Mouse (Mus musculus): ENCODE results near the gene Dctn1. TPM values are rescaled to one million over a fixed set of nuclear protein-coding genes. Genes with fewer than 3 reads are reported as not detected.

Gene Dctn1
- total and polyA plus RNA-seq, 2 experiments from 2014 or later, result 126 to 152 TPM

DNA sequence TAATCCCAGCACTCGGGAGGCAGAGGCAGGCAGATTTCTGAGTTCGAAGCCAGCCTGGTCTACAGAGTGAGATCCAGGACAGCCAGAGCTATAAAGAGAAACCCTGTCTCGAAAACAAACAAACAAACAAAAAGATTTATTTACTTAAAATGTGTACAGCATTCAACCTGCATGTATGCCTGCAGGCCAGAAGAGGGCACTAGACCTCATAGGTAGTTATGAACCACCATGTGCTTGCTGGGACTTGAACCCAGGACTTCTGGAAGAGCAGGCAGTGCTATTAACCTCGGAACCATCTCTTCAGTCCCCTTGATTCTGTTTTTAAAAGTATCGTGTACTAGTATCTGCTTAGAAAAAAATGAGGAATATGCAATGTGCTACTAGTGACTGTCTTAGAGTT lies 38.3 kb upstream of the Dctn1 start:
- Histone ChIP-seq H3K27me3 (ENCODE audit: insufficient read depth, low read length) (no peaks in the 10 kb centered on the region), H3K4me2 (ENCODE audit: low read depth) (no peak overlapping the region), H3K27ac (ENCODE audit: low read depth, low read length) (no peak overlapping the region), H3K4me3 (ENCODE audit: low read depth, low read length) (no peak overlapping the region), H3K9me3 (ENCODE audit: low read length) (no peaks in the 10 kb centered on the region), H3K4me1 (ENCODE audit: insufficient read depth) (peaks cover 10% of the 10 kb centered on the region), H3K9ac (no peak overlapping the region), H3K36me3 (ENCODE audit: insufficient read depth) (no peaks in the 10 kb centered on the region)
- DNase-seq, result no peak
- 94% methylated on average over 5 of the region's 5 CpGs for WGBS
- no peak for ATAC-seq
- TF ChIP-seq CTCF (IDR thresholded peaks at IDR 0.05; ENCODE audit: low read depth), result peak; percentile 23

DNA sequence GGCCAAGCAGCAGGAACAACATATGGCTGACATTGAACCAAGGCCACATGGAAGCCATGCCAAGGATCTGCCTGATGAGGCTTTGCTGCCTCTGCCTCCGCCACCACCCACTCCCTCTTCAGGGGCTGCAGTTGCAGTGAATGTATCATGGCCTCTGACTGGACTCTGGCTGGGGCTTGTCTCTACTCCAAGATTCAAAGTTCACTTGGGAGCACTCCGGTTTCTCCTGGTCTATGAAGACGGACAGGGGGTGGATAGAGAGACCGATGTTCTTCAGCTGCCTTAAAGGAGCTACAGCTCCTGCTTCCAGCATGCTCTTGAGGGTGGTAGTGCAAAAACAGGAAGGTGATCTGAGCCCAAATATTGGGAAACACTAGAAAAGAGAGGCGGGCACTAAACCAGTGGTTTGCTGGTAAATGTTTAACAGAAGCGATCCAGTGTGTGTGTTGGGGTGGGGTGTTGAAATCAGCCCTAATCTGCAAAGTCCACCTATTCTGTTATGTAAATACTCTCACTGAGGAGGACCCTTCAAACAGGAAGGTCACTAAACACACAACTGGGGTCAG lies 34.2 kb upstream of the Dctn1 start:
- no peak overlapping the region for H3K27ac ChIP-seq (ENCODE audit: low read depth, low read length)
- DNase-seq (no peak), ATAC-seq (no peak)
- H3K4me1 ChIP-seq (ENCODE audit: insufficient read depth), result no peaks in the 10 kb centered on the region
- 75% methylated on average over 6 of the region's 6 CpGs for WGBS
- TF ChIP-seq CTCF (IDR thresholded peaks at IDR 0.05; ENCODE audit: low read depth), result no peak
- no peak overlapping the region for H3K4me3 ChIP-seq (ENCODE audit: low read depth, low read length)
- H3K9me3 ChIP-seq (ENCODE audit: low read length), result no peaks in the 10 kb centered on the region
- H3K36me3 ChIP-seq (ENCODE audit: insufficient read depth), result no peaks in the 10 kb centered on the region
- H3K9ac ChIP-seq, result no peak overlapping the region
- H3K27me3 ChIP-seq (ENCODE audit: insufficient read depth, low read length), result peaks cover 10% of the 10 kb centered on the region; the same call in 1 of the 2 replicates
- H3K4me2 ChIP-seq (ENCODE audit: low read depth), result no peak overlapping the region

DNA sequence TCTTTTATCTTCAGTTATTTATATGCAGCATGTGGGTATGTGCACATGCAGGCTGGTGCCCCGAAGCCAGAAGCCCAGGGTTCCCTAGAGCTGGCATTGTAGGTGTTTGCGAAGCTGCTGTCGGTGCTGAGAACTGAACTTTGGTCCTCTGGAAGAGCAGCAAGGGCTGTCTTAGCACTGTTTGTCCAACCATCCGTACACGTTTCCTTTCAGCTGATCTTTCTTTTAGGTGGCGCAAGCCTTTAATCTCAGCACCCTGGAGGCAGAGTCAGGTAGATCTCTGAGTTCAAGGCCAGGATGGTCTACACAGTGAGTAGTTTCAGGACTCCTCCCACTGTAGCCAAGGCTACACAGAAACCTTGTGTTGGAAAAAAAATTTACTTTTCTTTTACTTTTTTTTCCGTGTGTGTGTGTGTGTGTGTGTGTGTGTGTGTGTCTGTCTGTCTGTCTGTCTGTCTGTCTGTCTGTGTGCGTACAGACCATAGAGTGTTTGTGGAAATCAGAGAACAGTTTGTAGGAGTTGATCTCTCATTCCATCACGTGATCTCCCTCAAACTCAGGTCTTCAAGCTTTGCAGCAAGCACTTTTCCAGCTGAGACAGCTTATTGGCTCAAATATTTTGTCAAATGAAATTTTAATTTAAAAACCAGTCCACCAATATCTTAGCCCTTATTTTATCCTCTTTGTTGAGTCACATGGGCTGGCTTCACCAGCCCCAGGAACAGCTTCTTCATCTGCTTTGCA lies 33.4 kb upstream of the Dctn1 start:
- no peak for ATAC-seq
- Histone ChIP-seq H3K27me3 (ENCODE audit: insufficient read depth, low read length) (peaks cover 10% of the 10 kb centered on the region; the same call in 1 of the 2 replicates), H3K9me3 (ENCODE audit: low read length) (no peaks in the 10 kb centered on the region), H3K4me3 (ENCODE audit: low read depth, low read length) (no peak overlapping the region), H3K27ac (ENCODE audit: low read depth, low read length) (no peak overlapping the region), H3K4me1 (ENCODE audit: insufficient read depth) (no peaks in the 10 kb centered on the region), H3K4me2 (ENCODE audit: low read depth) (no peak overlapping the region), H3K36me3 (ENCODE audit: insufficient read depth) (no peaks in the 10 kb centered on the region), H3K9ac (no peak overlapping the region)
- 86% methylated on average over 9 of the region's 9 CpGs for WGBS
- DNase-seq, result no peak
- no peak for TF ChIP-seq CTCF (IDR thresholded peaks at IDR 0.05; ENCODE audit: low read depth)

DNA sequence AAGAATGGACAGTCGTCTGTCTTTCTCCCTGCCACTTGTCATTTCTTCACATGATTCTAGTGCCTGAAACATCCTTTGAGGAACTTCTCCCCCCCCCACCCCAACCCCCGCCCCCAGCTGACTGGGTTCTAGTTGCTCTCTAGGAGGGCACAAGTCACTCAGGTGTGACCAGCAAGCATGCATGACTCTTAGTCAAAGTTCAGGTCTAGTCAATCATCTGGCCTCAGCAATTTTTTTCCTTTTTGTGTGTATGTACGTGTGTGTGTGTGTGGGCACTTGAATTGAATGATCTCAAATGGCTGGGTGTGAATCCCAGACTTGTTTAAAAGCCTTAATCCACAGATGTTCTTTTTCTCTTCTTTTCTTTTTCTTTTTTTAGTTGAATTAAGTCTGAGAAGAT lies 31.5 kb upstream of the Dctn1 start:
- H3K27me3 ChIP-seq (ENCODE audit: insufficient read depth, low read length), result peaks cover 10% of the 10 kb centered on the region; the same call in 1 of the 2 replicates
- H3K4me1 ChIP-seq (ENCODE audit: insufficient read depth), result no peaks in the 10 kb centered on the region
- ATAC-seq, result no peak
- H3K36me3 ChIP-seq (ENCODE audit: insufficient read depth), result no peaks in the 10 kb centered on the region
- no peak overlapping the region for H3K9ac ChIP-seq
- no peak overlapping the region for H3K4me2 ChIP-seq (ENCODE audit: low read depth)
- H3K27ac ChIP-seq (ENCODE audit: low read depth, low read length), result no peak overlapping the region
- 68% methylated on average over 3 of the region's 3 CpGs for WGBS
- H3K4me3 ChIP-seq (ENCODE audit: low read depth, low read length), result no peak overlapping the region
- no peak for DNase-seq
- H3K9me3 ChIP-seq (ENCODE audit: low read length), result no peaks in the 10 kb centered on the region
- TF ChIP-seq CTCF (IDR thresholded peaks at IDR 0.05; ENCODE audit: low read depth), result no peak

DNA sequence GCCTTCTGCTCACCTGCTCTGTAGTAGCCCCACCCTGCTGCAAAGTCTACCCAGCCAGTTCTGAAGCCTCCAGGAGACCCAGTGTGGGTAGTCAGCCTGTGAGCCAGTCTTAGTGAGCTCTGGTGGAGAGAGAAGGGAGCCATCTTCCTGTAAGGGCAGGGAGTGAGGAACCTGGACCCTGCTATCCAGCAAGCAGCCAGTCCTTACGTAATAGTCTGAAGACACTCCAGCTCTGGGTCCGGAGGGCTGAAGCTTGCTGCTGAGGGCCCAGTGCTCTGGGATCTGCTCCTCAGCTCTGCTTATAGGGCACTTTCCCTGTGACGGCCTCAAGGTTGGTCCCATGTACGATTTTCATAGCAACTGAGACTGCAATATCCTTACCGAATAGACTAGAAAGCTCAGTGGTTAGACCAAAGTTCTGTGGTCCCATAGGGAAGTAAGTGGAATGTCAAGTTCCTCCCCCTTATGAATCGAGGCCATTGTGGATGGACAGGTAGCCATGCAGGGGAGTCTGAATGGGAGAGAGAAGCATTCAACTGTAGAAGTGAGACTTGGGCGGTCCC lies 30.7 kb upstream of the Dctn1 start, which contains the start of gene Rtkn:
Rtkn (plus strand) TSS at position 513 of the 563 bp plus-strand sequence.
- no peaks in the 10 kb centered on the region for H3K4me1 ChIP-seq (ENCODE audit: insufficient read depth)
- no peaks in the 10 kb centered on the region for H3K36me3 ChIP-seq (ENCODE audit: insufficient read depth)
- peaks cover 10% of the 10 kb centered on the region; the same call in 1 of the 2 replicates for H3K27me3 ChIP-seq (ENCODE audit: insufficient read depth, low read length)
- H3K4me3 ChIP-seq (ENCODE audit: low read depth, low read length), result no peak within 1 kb of the TSS
- H3K27ac ChIP-seq (ENCODE audit: low read depth, low read length), result no peak within 1 kb of the TSS
- peak within 1 kb of the TSS; percentile 48 for H3K4me2 ChIP-seq (ENCODE audit: low read depth)
- 60% methylated on average over 7 of the region's 7 CpGs for WGBS
- no peak within 1 kb of the TSS for H3K9ac ChIP-seq
- no peak for TF ChIP-seq CTCF (IDR thresholded peaks at IDR 0.05; ENCODE audit: low read depth)
- no peaks in the 10 kb centered on the region for H3K9me3 ChIP-seq (ENCODE audit: low read length)
- no peak for DNase-seq
- no peak for ATAC-seq

DNA sequence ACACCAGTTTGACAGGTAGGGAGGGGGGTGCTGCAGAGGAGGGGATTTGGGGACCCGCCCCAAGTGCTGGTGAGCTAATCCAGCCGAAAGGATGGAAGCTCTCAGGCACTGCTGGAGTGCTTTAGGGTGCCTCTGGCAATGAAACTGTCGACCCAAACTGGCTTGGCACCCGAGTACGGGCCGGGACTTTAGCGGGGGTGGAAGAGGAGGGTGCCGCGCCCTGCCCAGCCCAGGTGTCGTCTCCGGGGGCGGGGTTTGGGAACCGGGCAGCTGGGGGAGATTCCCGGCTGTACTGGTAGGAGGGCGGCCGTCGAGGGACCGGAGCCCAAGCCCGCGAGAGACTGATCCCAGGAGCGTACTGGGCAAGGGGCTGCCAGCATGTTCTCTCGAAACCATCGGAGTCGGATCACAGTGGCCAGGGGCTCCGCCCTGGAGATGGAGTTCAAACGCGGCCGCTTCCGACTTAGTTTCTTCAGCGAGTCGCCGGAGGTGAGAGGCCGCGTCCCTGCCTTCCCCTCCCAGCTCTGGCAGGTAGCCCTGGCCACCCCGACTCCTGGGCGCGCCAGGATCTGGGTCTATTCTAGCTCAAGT lies 30.1 kb upstream of the Dctn1 start:
- Histone ChIP-seq H3K4me1 (ENCODE audit: insufficient read depth) (no peaks in the 10 kb centered on the region), H3K9me3 (ENCODE audit: low read length) (no peaks in the 10 kb centered on the region), H3K36me3 (ENCODE audit: insufficient read depth) (no peaks in the 10 kb centered on the region), H3K4me3 (ENCODE audit: low read depth, low read length) (no peak overlapping the region), H3K4me2 (ENCODE audit: low read depth) (peak overlapping the region; percentile 48), H3K27me3 (ENCODE audit: insufficient read depth, low read length) (peaks cover 10% of the 10 kb centered on the region; the same call in 1 of the 2 replicates), H3K27ac (ENCODE audit: low read depth, low read length) (no peak overlapping the region), H3K9ac (no peak overlapping the region)
- no peak for TF ChIP-seq CTCF (IDR thresholded peaks at IDR 0.05; ENCODE audit: low read depth)
- DNase-seq (no peak), ATAC-seq (no peak)
- WGBS, result 9% methylated on average over 37 of the region's 37 CpGs
